Mouse (Mus musculus) kidney, embryonic 15.5 days (tissue): Measurements from ENCODE around the gene Reep3. TPM values are rescaled to one million over a fixed set of nuclear protein-coding genes. Genes with fewer than 3 reads are reported as not detected.

Experiments
- ATAC-seq: fragments of 200-750 bp; cut with Nextera tagmentation; replicated peaks from 2 replicates; pipeline ENCODE4 v1.8.0; 2017; ENCODE audit warnings: moderate TSS enrichment; ENCODE audit not compliant: low FRiP score
- H3K27ac ChIP-seq: fragments of 300-500 bp; sonication (generic); 2 replicates; pipeline ENCODE4 v1.5.1; 2015; ENCODE audit warnings: mild to moderate bottlenecking, inconsistent platforms
- H3K27me3 ChIP-seq: fragments of 300-500 bp; sonication (generic); 2 replicates; pipeline ENCODE4 v1.6.1; 2015; ENCODE audit warnings: inconsistent platforms
- H3K36me3 ChIP-seq: fragments of 300-500 bp; sonication (generic); 2 replicates; pipeline ENCODE4 v1.6.1; 2015; ENCODE audit warnings: inconsistent platforms
- H3K4me1 ChIP-seq: fragments of 300-500 bp; sonication (generic); 2 replicates; pipeline ENCODE4 v1.6.1; 2015; ENCODE audit warnings: inconsistent platforms
- H3K4me2 ChIP-seq: fragments of 300-500 bp; sonication (generic); 2 replicates; pipeline ENCODE4 v1.6.1; 2015; ENCODE audit warnings: moderate library complexity, mild to moderate bottlenecking, inconsistent platforms
- H3K4me3 ChIP-seq: fragments of 300-500 bp; sonication (generic); replicated peaks from 2 replicates; pipeline ENCODE4 v1.5.1; 2015; ENCODE audit warnings: mild to moderate bottlenecking, inconsistent platforms
- H3K9ac ChIP-seq: fragments of 300-500 bp; sonication (generic); 2 replicates; pipeline ENCODE4 v1.6.1; 2015; ENCODE audit warnings: mild to moderate bottlenecking, inconsistent platforms
- H3K9me3 ChIP-seq: fragments of 300-500 bp; sonication (generic); replicated peaks from 2 replicates; pipeline ENCODE4 v1.6.1; 2016; ENCODE audit warnings: inconsistent platforms
- WGBS: fragments of 180-500 bp; shearing (Covaris S2); methylation state at CpG from one replicate; pipeline ENCODE4 v1.1.7; 2015; ENCODE audit warnings: mixed read lengths; 5-methylcytosine and 5-hydroxymethylcytosine counted together
- polyA plus RNA-seq: library from polyadenylated mRNA; unstranded; fragments of >200 nt; fragmentation: Nextera tagmentation; extraction: Ambion mirVana; gene quantifications from 2 replicates; pipeline ENCODE4 v1.2.1, GENCODE M21; 2015

Gene Reep3
- polyA plus RNA-seq, 1 experiment from 2014 or later: 47.0 TPM

DNA sequence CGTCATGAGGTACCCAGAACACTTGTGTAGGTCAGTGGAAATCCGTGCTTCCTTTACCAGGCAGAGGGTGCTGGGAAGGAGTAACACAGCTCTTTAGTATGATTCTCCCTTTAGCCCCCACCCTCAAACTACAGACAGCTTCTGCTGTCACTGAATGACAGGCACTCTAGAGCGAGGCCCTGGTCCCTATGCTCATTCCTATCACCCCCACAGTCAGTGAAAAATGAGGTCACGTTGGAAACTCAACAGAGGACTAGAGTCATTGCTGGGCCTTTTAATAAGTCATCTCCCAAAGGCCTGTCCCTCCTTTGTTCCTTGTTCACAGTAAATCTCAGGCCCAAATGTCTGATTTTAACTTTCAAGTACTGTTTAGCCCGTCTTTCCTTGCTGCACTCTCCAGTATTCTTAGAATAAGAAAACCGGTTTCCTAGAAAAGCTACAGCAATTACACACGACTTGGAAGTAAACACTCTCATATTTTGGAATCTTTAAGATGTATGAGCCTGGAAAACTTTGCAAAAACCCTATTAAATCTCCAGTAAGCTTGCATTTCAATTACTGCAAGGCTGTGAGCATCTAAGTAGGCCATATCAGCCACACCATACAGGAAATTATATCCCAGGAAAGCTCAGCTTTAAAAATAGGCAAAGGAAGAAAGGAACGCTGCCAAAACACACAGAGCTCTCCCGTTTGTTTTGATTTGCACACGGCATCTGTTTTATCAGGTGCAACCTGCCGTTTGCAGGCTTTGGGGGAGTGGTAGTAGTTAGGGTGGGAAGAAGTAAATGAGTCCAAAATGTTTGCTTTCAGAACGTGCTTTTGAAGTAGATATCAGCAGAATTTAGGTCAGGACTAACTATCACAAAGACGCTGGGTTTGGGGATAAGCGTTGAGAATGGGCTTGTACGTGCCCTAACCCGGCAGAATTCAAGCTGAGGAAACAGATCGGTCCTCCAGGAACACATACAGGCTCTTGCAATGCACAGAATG, 40.6 kb downstream of the Reep3 start:
- ATAC-seq: no peak; the same call in none of the 2 replicates
- peaks cover 58% of the 10 kb centered on the region for H3K4me1 ChIP-seq
- no peak overlapping the region for H3K4me3 ChIP-seq
- H3K27me3 ChIP-seq: no peaks in the 10 kb centered on the region
- peak overlapping the region; percentile 41 for H3K4me2 ChIP-seq
- no peaks in the 10 kb centered on the region for H3K9me3 ChIP-seq
- 21% methylated on average over 17 of the region's 17 CpGs for WGBS
- H3K36me3 ChIP-seq: no peaks in the 10 kb centered on the region
- H3K9ac ChIP-seq: no peak overlapping the region
- peak overlapping the region; percentile 84 for H3K27ac ChIP-seq

DNA sequence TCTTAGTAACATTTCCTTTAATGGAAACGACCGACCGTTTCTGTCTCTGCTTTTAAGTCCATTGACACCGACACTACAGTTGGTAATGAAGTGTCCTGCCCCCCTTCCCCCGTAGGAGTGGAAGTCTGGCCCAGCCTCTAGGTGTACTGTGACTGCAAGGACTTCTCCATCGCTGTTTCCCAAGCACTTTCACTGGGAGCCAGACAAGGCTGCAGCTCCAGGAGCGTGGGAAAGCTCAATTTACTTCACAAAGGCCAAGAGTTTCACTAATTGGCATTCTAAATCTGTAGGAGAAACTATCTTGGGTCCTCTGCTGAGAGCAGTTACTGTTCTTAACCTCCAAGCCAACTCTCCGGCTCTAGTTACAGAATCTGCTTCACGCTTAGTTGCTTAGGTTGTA, 43.3 kb downstream of the Reep3 start:
- H3K4me1 ChIP-seq: peaks cover 58% of the 10 kb centered on the region
- WGBS: 19% methylated on average over 9 of the region's 9 CpGs
- H3K4me2 ChIP-seq: 0 out of 2 replicates have a peak overlapping the region, but pooled peaks have one; percentile 32
- H3K36me3 ChIP-seq: no peaks in the 10 kb centered on the region
- ATAC-seq: peak; percentile 41; the same call in 1 of the 2 replicates
- no peak overlapping the region for H3K9ac ChIP-seq
- H3K4me3 ChIP-seq: no peak overlapping the region
- no peaks in the 10 kb centered on the region for H3K9me3 ChIP-seq
- H3K27me3 ChIP-seq: no peaks in the 10 kb centered on the region
- H3K27ac ChIP-seq: peak overlapping the region; percentile 73

DNA sequence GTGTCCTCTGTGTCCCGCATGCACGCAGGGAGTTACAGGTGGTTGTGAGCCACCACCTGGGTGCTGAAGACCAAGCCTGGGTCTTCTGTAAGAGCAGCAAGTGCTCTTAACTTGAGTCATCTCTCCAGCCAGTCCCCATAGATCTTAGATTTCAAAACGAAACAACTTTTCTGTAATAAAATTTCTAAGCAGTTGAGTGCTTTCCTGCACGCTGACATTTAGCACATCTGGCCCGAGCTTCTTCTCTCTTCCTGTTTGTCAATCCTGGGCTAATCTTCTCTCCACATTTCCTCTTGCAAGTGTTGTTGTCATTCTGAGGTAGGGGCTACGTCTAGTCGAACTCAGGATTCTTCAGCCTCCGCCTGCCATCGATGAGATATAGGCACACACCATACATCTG, 44.3 kb downstream of the Reep3 start:
- no peak overlapping the region for H3K4me2 ChIP-seq
- H3K9me3 ChIP-seq: no peaks in the 10 kb centered on the region
- no peaks in the 10 kb centered on the region for H3K36me3 ChIP-seq
- no peak overlapping the region for H3K4me3 ChIP-seq
- 52% methylated on average over 9 of the region's 9 CpGs for WGBS
- no peak overlapping the region for H3K9ac ChIP-seq
- no peak for ATAC-seq
- H3K27me3 ChIP-seq: no peaks in the 10 kb centered on the region
- H3K27ac ChIP-seq: peak overlapping the region; percentile 24
- peaks cover 56% of the 10 kb centered on the region for H3K4me1 ChIP-seq

DNA sequence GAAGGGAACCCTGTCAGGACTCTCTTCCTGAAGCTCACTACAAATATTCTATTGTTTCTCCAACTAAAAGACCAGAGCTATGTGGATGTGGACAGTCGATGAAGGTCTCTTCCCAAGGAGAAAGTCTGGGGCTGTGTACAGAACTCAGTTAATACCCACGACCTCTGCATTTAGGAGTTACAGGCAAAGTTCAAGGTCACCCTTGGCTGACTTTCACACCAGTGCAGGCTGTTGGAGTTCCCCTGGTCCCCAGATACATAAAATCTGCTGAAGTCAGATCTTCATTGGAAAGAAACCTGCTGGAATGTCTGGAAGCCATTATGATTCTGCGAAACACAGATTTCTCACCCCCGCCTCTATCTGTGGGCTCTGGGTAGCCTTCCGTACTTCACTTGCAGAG, 45.3 kb downstream of the Reep3 start:
- no peaks in the 10 kb centered on the region for H3K9me3 ChIP-seq
- no peaks in the 10 kb centered on the region for H3K36me3 ChIP-seq
- H3K4me3 ChIP-seq: no peak overlapping the region
- H3K27ac ChIP-seq: 0 out of 2 replicates have a peak overlapping the region, but pooled peaks have one; percentile 41
- H3K4me1 ChIP-seq: peaks cover 51% of the 10 kb centered on the region
- H3K27me3 ChIP-seq: no peaks in the 10 kb centered on the region
- no peak for ATAC-seq
- no peak overlapping the region for H3K9ac ChIP-seq
- H3K4me2 ChIP-seq: no peak overlapping the region
- 78% methylated on average over 5 of the region's 5 CpGs for WGBS

DNA sequence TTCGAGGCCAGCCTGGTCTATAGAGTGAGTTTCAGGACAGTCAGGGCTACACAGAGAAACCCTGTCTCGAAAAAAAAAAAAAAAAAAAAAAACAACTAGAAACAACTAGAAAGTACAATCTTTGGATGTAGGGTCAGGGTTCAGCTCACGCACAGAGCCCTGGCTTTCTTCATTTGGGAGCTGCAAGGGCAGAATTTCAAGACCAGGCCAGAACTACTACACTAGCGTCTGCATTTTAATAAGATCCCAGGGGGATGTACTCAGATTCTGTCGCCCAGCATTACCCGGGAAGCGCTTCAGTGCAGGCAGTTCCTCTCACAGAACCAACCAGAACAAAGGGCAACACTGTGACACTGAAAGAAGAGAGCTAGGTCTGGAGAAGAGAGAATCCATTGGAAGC, 46.0 kb downstream of the Reep3 start:
- H3K4me3 ChIP-seq: no peak overlapping the region
- no peaks in the 10 kb centered on the region for H3K36me3 ChIP-seq
- H3K27me3 ChIP-seq: no peaks in the 10 kb centered on the region
- H3K9me3 ChIP-seq: no peaks in the 10 kb centered on the region
- H3K9ac ChIP-seq: no peak overlapping the region
- peaks cover 47% of the 10 kb centered on the region for H3K4me1 ChIP-seq
- no peak overlapping the region for H3K27ac ChIP-seq
- no peak overlapping the region for H3K4me2 ChIP-seq
- ATAC-seq: no peak
- WGBS: 78% methylated on average over 7 of the region's 7 CpGs

DNA sequence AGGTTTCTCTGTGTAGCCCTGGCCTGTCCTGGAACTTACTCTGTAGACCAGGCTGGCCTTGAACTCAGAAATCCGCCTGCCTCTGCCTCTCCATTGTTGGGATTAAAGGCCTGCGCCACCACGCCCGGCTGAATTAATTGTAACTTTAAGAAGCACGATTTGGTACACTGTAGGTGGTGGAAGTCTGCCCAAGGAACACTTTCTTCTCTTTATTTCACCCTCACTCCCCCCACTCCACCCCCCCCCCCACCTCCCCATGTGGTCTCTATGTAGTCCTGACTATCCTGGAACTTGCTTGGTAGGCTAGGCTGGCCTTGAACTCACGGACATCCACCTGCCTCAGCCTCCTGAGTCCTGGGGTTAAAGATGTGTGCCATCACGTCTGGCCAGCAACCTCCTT, 47.1 kb downstream of the Reep3 start:
- Histone ChIP-seq H3K27me3 (no peaks in the 10 kb centered on the region), H3K9ac (no peak overlapping the region), H3K9me3 (no peaks in the 10 kb centered on the region), H3K4me3 (no peak overlapping the region), H3K4me2 (no peak overlapping the region), H3K4me1 (peaks cover 43% of the 10 kb centered on the region), H3K36me3 (no peaks in the 10 kb centered on the region), H3K27ac (no peak overlapping the region)
- no peak for ATAC-seq
- WGBS: 95% methylated on average over 7 of the region's 7 CpGs

DNA sequence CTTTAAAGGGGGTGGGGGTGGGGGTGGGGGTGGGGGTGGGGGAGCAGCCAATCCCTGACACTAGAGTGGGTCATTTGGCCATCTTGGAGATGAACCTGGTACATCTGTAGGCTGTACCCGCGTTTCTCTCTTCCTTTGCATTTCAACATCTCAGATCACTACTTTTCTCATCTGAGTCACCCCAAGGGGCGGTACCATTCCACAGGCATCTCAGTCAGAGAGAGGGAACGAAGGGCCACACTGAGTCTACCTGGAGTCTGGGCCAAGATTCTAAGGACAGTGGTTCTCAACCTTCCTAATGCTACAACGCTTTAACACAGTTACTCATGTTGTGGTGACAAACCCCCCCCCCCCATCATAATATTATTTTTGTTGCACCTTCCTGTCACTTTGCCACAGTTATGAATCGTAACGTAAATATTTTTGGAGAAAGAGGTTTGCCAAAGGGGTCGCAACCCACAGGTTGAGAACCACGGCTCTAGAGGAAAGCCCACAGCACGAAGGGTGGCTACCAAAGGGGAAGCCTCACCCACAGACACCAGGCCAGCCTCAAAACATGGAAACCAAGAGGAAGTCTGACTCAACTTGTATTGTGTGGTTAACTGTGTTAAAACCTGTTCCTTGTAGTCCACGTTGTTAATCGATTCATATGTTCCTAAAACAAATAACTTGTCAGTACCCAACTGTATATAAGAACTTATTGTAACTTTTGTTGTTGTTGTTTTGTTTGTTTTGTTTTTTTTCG, 47.7 kb downstream of the Reep3 start:
- Histone ChIP-seq H3K4me3 (no peak overlapping the region), H3K27me3 (no peaks in the 10 kb centered on the region), H3K4me1 (peaks cover 48% of the 10 kb centered on the region), H3K9ac (no peak overlapping the region), H3K4me2 (no peak overlapping the region), H3K27ac (no peak overlapping the region), H3K9me3 (no peaks in the 10 kb centered on the region), H3K36me3 (no peaks in the 10 kb centered on the region)
- no peak for ATAC-seq
- 83% methylated on average over 13 of the region's 13 CpGs for WGBS

DNA sequence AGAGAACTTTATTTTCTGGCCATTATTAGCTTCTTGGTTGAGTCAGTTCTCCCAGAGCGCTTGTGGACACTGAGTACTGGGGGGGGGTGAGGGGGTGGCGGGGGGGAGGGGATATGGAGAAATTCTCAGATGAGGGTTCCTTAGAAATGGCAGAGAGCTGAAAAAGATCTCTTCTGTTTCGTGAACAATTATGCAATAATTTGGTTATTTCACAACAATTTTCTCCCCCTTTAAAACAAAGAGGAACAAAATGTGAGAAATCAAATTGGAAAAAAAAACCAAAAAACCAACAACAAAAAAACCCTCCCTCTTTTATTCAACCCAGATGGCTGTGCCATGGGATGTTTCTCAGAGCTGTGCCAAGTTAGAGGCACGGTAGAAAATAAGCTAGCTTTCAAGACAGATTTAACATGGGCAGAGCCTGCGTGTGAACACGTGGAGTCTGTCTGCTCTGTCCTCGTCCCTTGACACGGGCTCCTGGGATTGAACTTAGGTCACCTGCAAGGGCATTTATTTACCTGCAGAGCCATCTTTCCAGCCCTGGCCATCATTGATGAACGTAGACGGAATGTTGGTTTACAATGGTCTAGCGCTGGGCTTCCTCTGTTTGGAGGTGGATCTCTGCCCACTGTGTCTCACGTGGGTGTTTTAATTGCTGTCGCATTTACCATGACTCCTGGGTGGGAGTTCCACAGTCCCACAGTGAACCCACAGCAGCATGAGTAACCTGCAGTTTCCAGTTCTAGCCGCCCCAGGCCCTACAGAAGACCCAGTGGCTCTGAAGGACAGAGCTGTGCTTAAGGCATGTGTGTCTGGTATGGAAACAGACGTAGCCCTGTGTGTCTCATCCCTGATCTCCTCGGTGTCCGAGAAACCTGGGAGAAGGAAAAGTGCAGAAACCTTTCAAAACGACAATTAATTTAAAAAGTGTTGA, 48.8 kb downstream of the Reep3 start:
- Histone ChIP-seq H3K4me1 (peaks cover 50% of the 10 kb centered on the region), H3K27me3 (no peaks in the 10 kb centered on the region), H3K4me2 (no peak overlapping the region), H3K9me3 (no peaks in the 10 kb centered on the region), H3K27ac (no peak overlapping the region), H3K9ac (no peak overlapping the region), H3K4me3 (no peak overlapping the region), H3K36me3 (no peaks in the 10 kb centered on the region)
- 76% methylated on average over 18 of the region's 18 CpGs for WGBS
- ATAC-seq: no peak

GRCm38 (mm10) chr10:67045192-67045899, 51.4 kb downstream of the Reep3 start:
- Histone ChIP-seq H3K36me3 (no peaks in the 10 kb centered on the region), H3K9me3 (no peaks in the 10 kb centered on the region), H3K9ac (no peak overlapping the region), H3K4me2 (no peak overlapping the region), H3K27me3 (no peaks in the 10 kb centered on the region), H3K27ac (no peak overlapping the region), H3K4me3 (no peak overlapping the region), H3K4me1 (peaks cover 36% of the 10 kb centered on the region)
- no peak for ATAC-seq
- WGBS: 59% methylated on average over 12 of the region's 12 CpGs

DNA sequence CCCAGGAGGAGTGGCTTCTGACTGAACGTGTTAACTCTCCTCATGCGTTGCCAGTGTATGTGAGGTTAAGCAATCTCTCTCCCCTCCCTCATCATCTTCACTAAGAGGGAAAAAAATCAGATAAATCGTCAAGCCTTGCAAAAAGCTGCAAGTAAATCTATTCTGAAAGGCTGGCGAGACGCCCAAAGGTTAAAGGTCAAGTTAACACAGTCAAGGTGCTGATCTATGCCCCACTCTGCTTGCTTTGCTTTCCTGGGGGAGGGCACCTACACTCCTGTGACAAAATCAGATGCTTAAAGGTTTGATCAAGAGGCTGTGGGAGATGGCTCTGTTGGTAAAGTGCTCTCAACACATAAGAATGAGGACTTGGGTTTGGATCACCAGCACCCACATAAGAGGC, 52.4 kb downstream of the Reep3 start:
- no peaks in the 10 kb centered on the region for H3K9me3 ChIP-seq
- no peak overlapping the region for H3K9ac ChIP-seq
- H3K4me3 ChIP-seq: no peak overlapping the region
- no peak for ATAC-seq
- H3K4me1 ChIP-seq: peaks cover 40% of the 10 kb centered on the region
- H3K36me3 ChIP-seq: no peaks in the 10 kb centered on the region
- WGBS: 44% methylated on average over 5 of the region's 5 CpGs
- no peaks in the 10 kb centered on the region for H3K27me3 ChIP-seq
- H3K27ac ChIP-seq: no peak overlapping the region
- no peak overlapping the region for H3K4me2 ChIP-seq

- no peaks in the 10 kb centered on the region for H3K27me3 ChIP-seq
- ATAC-seq: no peak
- WGBS: 73% methylated on average over 7 of the region's 7 CpGs
- H3K4me1 ChIP-seq: peaks cover 37% of the 10 kb centered on the region
- no peaks in the 10 kb centered on the region for H3K36me3 ChIP-seq
- H3K9me3 ChIP-seq: no peaks in the 10 kb centered on the region
- no peak overlapping the region for H3K4me2 ChIP-seq
- H3K4me3 ChIP-seq: no peak overlapping the region
- peak overlapping the region; percentile 9; the same call in 1 of the 2 replicates for H3K27ac ChIP-seq
- no peak overlapping the region for H3K9ac ChIP-seq
Measured at GRCm38 (mm10) chr10:67043236-67043635, 53.5 kb downstream of the Reep3 start.
